Mouse (Mus musculus): ENCODE data around the gene Tnip1. TPM values are rescaled to one million over a fixed set of nuclear protein-coding genes. Genes with fewer than 3 reads are reported as not detected.

Tnip1 gene
- polyA plus RNA-seq, 1 experiment from 2014 or later, result 17.6 TPM

GRCm38 (mm10) chr11:54884937-54885336 lies 77.8 kb downstream of the Tnip1 start:
- Histone ChIP-seq H3K27me3 (replicated peaks; ENCODE audit: insufficient read depth, low read length) (no peaks in the 10 kb centered on the region), H3K9me3 (ENCODE audit: low read length) (no peaks in the 10 kb centered on the region), H3K4me2 (replicated peaks; ENCODE audit: low read depth, low read length) (no peak overlapping the region), H3K9ac (replicated peaks; ENCODE audit: low read depth) (no peak overlapping the region; the same call in 1 of the 2 replicates), H3K4me1 (ENCODE audit: insufficient read depth, low read depth, low read length) (peaks cover 12% of the 10 kb centered on the region; the same call in 1 of the 2 replicates), H3K4me3 (ENCODE audit: low read depth, low read length) (no peak overlapping the region), H3K36me3 (ENCODE audit: insufficient read depth, low read length) (no peaks in the 10 kb centered on the region), H3K27ac (ENCODE audit: low read length) (peak overlapping the region; percentile 88)
- DNase-seq (ENCODE audit: low spot score), result peak; percentile 96
- TF ChIP-seq CTCF (IDR thresholded peaks at IDR 0.05), result no peak
- TF ChIP-seq EP300 (IDR thresholded peaks at IDR 0.05), result peak; percentile 94
- 7% methylated on average over 5 of the region's 5 CpGs for WGBS
- ATAC-seq, result peak; percentile 92

- ATAC-seq (peak; percentile 19), DNase-seq (ENCODE audit: low spot score) (peak; percentile 67)
- Histone ChIP-seq H3K27ac (ENCODE audit: low read length) (peak overlapping the region; percentile 88), H3K4me2 (replicated peaks; ENCODE audit: low read depth, low read length) (no peak overlapping the region), H3K9ac (replicated peaks; ENCODE audit: low read depth) (no peak overlapping the region), H3K9me3 (ENCODE audit: low read length) (no peaks in the 10 kb centered on the region), H3K27me3 (replicated peaks; ENCODE audit: insufficient read depth, low read length) (no peaks in the 10 kb centered on the region), H3K4me1 (ENCODE audit: insufficient read depth, low read depth, low read length) (peaks cover 12% of the 10 kb centered on the region; the same call in 1 of the 2 replicates), H3K4me3 (ENCODE audit: low read depth, low read length) (no peak overlapping the region), H3K36me3 (ENCODE audit: insufficient read depth, low read length) (no peaks in the 10 kb centered on the region)
- WGBS, result 68% methylated on average over 5 of the region's 5 CpGs
- TF ChIP-seq CTCF (IDR thresholded peaks at IDR 0.05) (no peak), EP300 (IDR thresholded peaks at IDR 0.05) (no peak)
Observed at GRCm38 (mm10) chr11:54884197-54884828, 78.4 kb downstream of the Tnip1 start.

GRCm38 (mm10) chr11:54882671-54883070 lies 80.0 kb downstream of the Tnip1 start:
- WGBS, result 25% methylated on average over 8 of the region's 8 CpGs
- TF ChIP-seq EP300 (IDR thresholded peaks at IDR 0.05) (peak; percentile 80), CTCF (IDR thresholded peaks at IDR 0.05) (peak; percentile 53)
- H3K4me1 ChIP-seq (ENCODE audit: insufficient read depth, low read depth, low read length), result peaks cover 12% of the 10 kb centered on the region; the same call in 1 of the 2 replicates

GRCm38 (mm10) chr11:54881051-54881474 lies 81.7 kb downstream of the Tnip1 start:
- Histone ChIP-seq H3K4me3 (ENCODE audit: low read depth, low read length) (no peak overlapping the region), H3K27me3 (replicated peaks; ENCODE audit: insufficient read depth, low read length) (no peaks in the 10 kb centered on the region), H3K27ac (ENCODE audit: low read length) (peak overlapping the region; percentile 47; the same call in 1 of the 2 replicates), H3K9me3 (ENCODE audit: low read length) (no peaks in the 10 kb centered on the region), H3K9ac (replicated peaks; ENCODE audit: low read depth) (no peak overlapping the region), H3K36me3 (ENCODE audit: insufficient read depth, low read length) (no peaks in the 10 kb centered on the region), H3K4me1 (ENCODE audit: insufficient read depth, low read depth, low read length) (peaks cover 12% of the 10 kb centered on the region; the same call in 1 of the 2 replicates), H3K4me2 (replicated peaks; ENCODE audit: low read depth, low read length) (no peak overlapping the region)
- WGBS, result 5% methylated on average over 2 of the region's 2 CpGs
- peak; percentile 48; the same call in 1 of the 2 replicates for TF ChIP-seq EP300 (IDR thresholded peaks at IDR 0.05)
- TF ChIP-seq CTCF (IDR thresholded peaks at IDR 0.05), result no peak
- peak; percentile 23; the same call in 1 of the 2 replicates for ATAC-seq
- DNase-seq (ENCODE audit: low spot score), result peak; percentile 81

More at GRCm38 (mm10) chr11:54882671-54883070, 80.0 kb downstream of the Tnip1 start:
- peak; percentile 89 for DNase-seq (ENCODE audit: low spot score)
- Histone ChIP-seq H3K4me3 (ENCODE audit: low read depth, low read length) (no peak overlapping the region), H3K4me2 (replicated peaks; ENCODE audit: low read depth, low read length) (no peak overlapping the region), H3K27me3 (replicated peaks; ENCODE audit: insufficient read depth, low read length) (no peaks in the 10 kb centered on the region), H3K9me3 (ENCODE audit: low read length) (no peaks in the 10 kb centered on the region), H3K36me3 (ENCODE audit: insufficient read depth, low read length) (no peaks in the 10 kb centered on the region), H3K9ac (replicated peaks; ENCODE audit: low read depth) (no peak overlapping the region), H3K27ac (ENCODE audit: low read length) (peak overlapping the region; percentile 68)
- peak; percentile 52 for ATAC-seq

- DNase-seq (ENCODE audit: low spot score), result no peak
- Histone ChIP-seq H3K27me3 (replicated peaks; ENCODE audit: insufficient read depth, low read length) (no peaks in the 10 kb centered on the region), H3K9ac (replicated peaks; ENCODE audit: low read depth) (no peak overlapping the region), H3K36me3 (ENCODE audit: insufficient read depth, low read length) (no peaks in the 10 kb centered on the region), H3K9me3 (ENCODE audit: low read length) (no peaks in the 10 kb centered on the region), H3K27ac (ENCODE audit: low read length) (peak overlapping the region; percentile 40; the same call in 1 of the 2 replicates), H3K4me1 (ENCODE audit: insufficient read depth, low read depth, low read length) (peaks cover 7% of the 10 kb centered on the region; the same call in 1 of the 2 replicates), H3K4me3 (ENCODE audit: low read depth, low read length) (no peak overlapping the region), H3K4me2 (replicated peaks; ENCODE audit: low read depth, low read length) (no peak overlapping the region)
- WGBS, result 34% methylated on average over 10 of the region's 10 CpGs
- ATAC-seq, result no peak
- TF ChIP-seq EP300 (IDR thresholded peaks at IDR 0.05), result no peak
- no peak for TF ChIP-seq CTCF (IDR thresholded peaks at IDR 0.05)
Observed at GRCm38 (mm10) chr11:54879922-54880321, 82.8 kb downstream of the Tnip1 start.

GRCm38 (mm10) chr11:54879434-54879833 lies 83.3 kb downstream of the Tnip1 start:
- Histone ChIP-seq H3K9ac (replicated peaks; ENCODE audit: low read depth) (no peak overlapping the region), H3K27me3 (replicated peaks; ENCODE audit: insufficient read depth, low read length) (no peaks in the 10 kb centered on the region), H3K4me3 (ENCODE audit: low read depth, low read length) (no peak overlapping the region), H3K4me1 (ENCODE audit: insufficient read depth, low read depth, low read length) (peaks cover 6% of the 10 kb centered on the region; the same call in 1 of the 2 replicates), H3K27ac (ENCODE audit: low read length) (peak overlapping the region; percentile 40; the same call in 1 of the 2 replicates), H3K4me2 (replicated peaks; ENCODE audit: low read depth, low read length) (no peak overlapping the region), H3K36me3 (ENCODE audit: insufficient read depth, low read length) (no peaks in the 10 kb centered on the region), H3K9me3 (ENCODE audit: low read length) (no peaks in the 10 kb centered on the region)
- no peak for TF ChIP-seq EP300 (IDR thresholded peaks at IDR 0.05)
- peak; percentile 91 for TF ChIP-seq CTCF (IDR thresholded peaks at IDR 0.05)
- DNase-seq (ENCODE audit: low spot score) (peak; percentile 90), ATAC-seq (peak; percentile 60)
- WGBS, result 15% methylated on average over 4 of the region's 4 CpGs

All from lung, postnatal 0 days (tissue).